Comparison of ENCODE assay signal across 19 mouse cellular contexts in the genomic region with DNA sequence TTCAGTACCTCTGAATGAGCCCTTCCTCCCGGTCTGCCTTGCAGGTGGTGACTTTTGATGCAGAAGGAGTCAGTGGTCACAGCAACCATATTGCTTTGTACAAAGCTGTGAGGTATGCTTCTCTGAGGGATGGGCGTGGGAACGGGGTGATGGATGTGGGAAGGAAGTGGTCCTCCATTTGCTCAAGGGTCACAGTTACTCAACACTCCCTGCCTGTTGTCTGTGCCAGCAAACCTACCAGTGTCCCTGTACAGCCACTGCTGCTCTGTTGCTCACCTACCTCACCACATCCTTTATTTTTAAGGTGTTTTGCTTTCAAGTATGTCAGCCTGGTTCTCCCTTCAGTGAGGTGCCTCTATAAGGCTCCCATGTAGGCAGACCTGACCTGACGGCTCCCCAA. TPM values are rescaled to one million over a fixed set of nuclear protein-coding genes. Genes with fewer than 3 reads are reported as not detected.
DNase-seq lines count a peak whose midpoint lies in the region; ATAC-seq lines count a peak whose summit lies in the region.
"Had no signal": no experiment of that assay in that cellular context is flagged by ENCODE, and none has a peak within 500 bp of the region (broad histone marks: within the 10 kb centered on the region; RNA-seq: fewer than 3 reads in every experiment).

No protein-coding gene starts in this region.

- peak; percentile 31 for ATAC-seq in megakaryocyte progenitor cell, adult 5-6 weeks (replicated peaks; ENCODE audit: poor library complexity)
- ATAC-seq: forebrain, postnatal 0 days had no signal

- peak; percentile 53 for DNase-seq in thymus, postnatal 0 days (ENCODE audit: low spot score)
- no peak for DNase-seq in thymus, postnatal 10 days (ENCODE audit: low spot score in 2 of 2)
- DNase-seq in R1 (ENCODE audit: low read depth, low spot score), result peak; percentile 52
- no peak for DNase-seq in right cerebral cortex, postnatal 36 days (ENCODE audit: low spot score in 2 of 2)
- DNase-seq in adrenal gland, postnatal 25 days, result no peak
- DNase-seq in right cerebral cortex, postnatal 4 days, result no peak
- DNase-seq: adrenal gland, adult 2 months; cerebellum, adult 18-20 months; cerebellum, postnatal 14 days; forebrain, postnatal 0 days; gastrocnemius, postnatal 14 days; heart, adult 2 months; heart, postnatal 14 days; kidney, adult 8-10 months; kidney, postnatal 14 days; liver; lung, postnatal 4 days; right cerebral cortex, adult 18-20 months had no signal

RNA-seq across cellular contexts. Expression of gene Cenpv, which starts 31.4 kb away (rescaled TPM):
- 20.8 and 21.2 TPM in 2 replicates for polyA plus RNA-seq in thymus, postnatal 0 days (2015; fragmentation: Nextera tagmentation; extraction: Ambion mirVana)
- 44.5 and 46.9 TPM in 2 replicates for total RNA-seq in megakaryocyte progenitor cell, adult 5-6 weeks (2015)
- 13.6 and 25.4 TPM in 2 replicates for total RNA-seq in megakaryocyte progenitor cell, adult 5-6 weeks (2017)
- 40.0 and 44.4 TPM in 2 replicates for total RNA-seq in adrenal gland, postnatal 25 days (2021)

RNA-seq across cellular contexts. Expression of gene Ubb, which starts 43.3 kb away (rescaled TPM):
- polyA plus RNA-seq in thymus, postnatal 0 days (2015; fragmentation: Nextera tagmentation; extraction: Ambion mirVana), result 3,204 and 3,318 TPM in 2 replicates
- total RNA-seq in megakaryocyte progenitor cell, adult 5-6 weeks (2015), result 1,569 and 1,579 TPM in 2 replicates
- total RNA-seq in megakaryocyte progenitor cell, adult 5-6 weeks (2017), result 1,004 and 1,153 TPM in 2 replicates
- 1,162 and 1,405 TPM in 2 replicates for total RNA-seq in adrenal gland, postnatal 25 days (2021)

RNA-seq across cellular contexts. Expression of gene Ncor1, which starts 49.3 kb away (rescaled TPM):
- polyA plus RNA-seq in thymus, postnatal 0 days (2015; fragmentation: Nextera tagmentation; extraction: Ambion mirVana), result 181 and 220 TPM in 2 replicates
- 354 and 377 TPM in 2 replicates for total RNA-seq in megakaryocyte progenitor cell, adult 5-6 weeks (2015)
- total RNA-seq in megakaryocyte progenitor cell, adult 5-6 weeks (2017), result 211 and 287 TPM in 2 replicates
- total RNA-seq in adrenal gland, postnatal 25 days (2021), result 241 and 268 TPM in 2 replicates

RNA-seq across cellular contexts. Expression of gene Pigl, which starts 49.4 kb away (rescaled TPM):
- 6.8 and 7.6 TPM in 2 replicates for polyA plus RNA-seq in thymus, postnatal 0 days (2015; fragmentation: Nextera tagmentation; extraction: Ambion mirVana)
- total RNA-seq in megakaryocyte progenitor cell, adult 5-6 weeks (2015), result 6.5 and 9.2 TPM in 2 replicates
- total RNA-seq in megakaryocyte progenitor cell, adult 5-6 weeks (2017), result 2.0 and 2.4 TPM in 2 replicates
- total RNA-seq in adrenal gland, postnatal 25 days (2021), result 7.9 and 12.0 TPM in 2 replicates

Comparison
In these comparisons a context has a peak if more than half of its experiments do, and no peak if none do; other contexts are left out.
1. DNase-seq: peak in thymus, postnatal 0 days (single experiment) and R1 (single experiment); none in thymus, postnatal 10 days (0 of 2), right cerebral cortex, postnatal 36 days (0 of 2), adrenal gland, postnatal 25 days (single experiment) and right cerebral cortex, postnatal 4 days (single experiment).